Mouse (Mus musculus): Measurements from ENCODE around the gene Snx29. TPM values are rescaled to one million over a fixed set of nuclear protein-coding genes. Genes with fewer than 3 reads are reported as not detected.
A peak's percentile ranks its signal among the peaks of the same experiment; 100 is the strongest.

The Snx29 gene
- total RNA-seq, 2 experiments from 2014 or later, result 21.1 to 22.8 TPM

DNA sequence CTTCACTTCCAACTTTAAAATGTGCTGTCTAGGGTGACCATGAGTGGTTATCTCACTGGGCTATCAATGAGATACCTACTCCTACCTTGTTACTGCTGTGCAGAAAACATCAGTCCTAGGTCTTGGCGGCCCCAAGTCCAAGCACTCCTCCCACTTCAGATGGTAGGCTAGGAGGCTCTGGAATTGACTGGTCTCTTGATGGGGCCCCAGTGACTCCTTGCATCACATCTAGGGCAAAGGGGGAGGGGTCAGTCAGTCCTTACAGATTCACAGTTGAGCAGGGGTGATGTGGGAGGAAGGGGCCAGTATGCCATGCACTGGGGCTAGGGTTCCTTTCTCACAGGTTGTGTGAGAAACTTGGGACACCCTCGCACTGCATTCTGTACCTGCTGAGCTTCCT, 423.3 kb downstream of the Snx29 start:
- intact Hi-C loops (cut with DNase I), result no loop called here
- Histone ChIP-seq H3K27ac (no peak overlapping the region), H3K4me3 (no peak overlapping the region)
- no peak for DNase-seq (ENCODE audit: extremely low spot score in 1 of 2, low spot score in 2 of 2)
- TF ChIP-seq CTCF (IDR thresholded peaks at IDR 0.05), result no peak

DNA sequence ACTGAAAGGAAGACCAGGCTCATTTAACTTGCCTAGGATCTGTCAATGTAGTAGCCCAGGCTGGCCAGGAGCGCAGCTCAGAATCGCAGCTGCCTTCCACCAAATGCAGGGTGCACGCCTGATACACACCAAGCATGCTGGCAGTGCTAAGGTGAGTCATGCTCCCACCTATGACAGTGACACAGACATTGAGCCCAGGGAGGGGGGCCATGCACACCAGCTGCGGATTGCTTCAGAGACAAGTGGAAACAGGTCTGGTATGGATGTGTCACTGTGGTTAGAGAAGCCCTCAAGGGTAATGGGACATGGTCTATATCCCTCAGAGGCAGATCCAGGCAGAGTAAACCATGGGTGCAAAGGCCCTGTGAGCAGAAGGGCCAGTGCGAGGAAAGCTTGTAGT, 425.2 kb downstream of the Snx29 start:
- intact Hi-C loops (cut with DNase I), result no loop called here
- TF ChIP-seq CTCF (IDR thresholded peaks at IDR 0.05), result no peak
- DNase-seq (ENCODE audit: extremely low spot score in 1 of 2, low spot score in 2 of 2), result no peak
- H3K27ac ChIP-seq, result no peak overlapping the region
- H3K4me3 ChIP-seq, result no peak overlapping the region

DNA sequence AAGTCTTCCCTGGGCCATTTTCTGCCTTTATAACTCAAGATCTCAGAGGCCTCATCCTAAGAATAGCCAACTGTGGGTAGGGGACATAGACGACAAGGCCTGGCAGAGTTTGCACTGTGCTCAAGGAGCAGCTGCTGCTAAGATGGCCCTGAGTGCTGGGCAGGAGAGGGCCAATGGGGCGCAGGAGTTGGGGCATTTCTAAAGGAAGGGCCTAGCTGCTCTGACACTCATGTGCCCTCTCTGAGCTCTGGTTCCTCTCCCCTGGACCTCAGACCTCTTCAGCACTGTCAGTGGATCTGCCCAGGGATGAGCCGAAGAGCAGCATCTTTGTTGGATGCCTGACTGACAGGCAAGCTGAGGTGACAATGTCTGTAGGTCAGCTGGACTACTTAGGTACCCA, 426.4 kb downstream of the Snx29 start:
- intact Hi-C loops (cut with DNase I), result no loop called here
- no peak overlapping the region for H3K27ac ChIP-seq
- H3K4me3 ChIP-seq, result no peak overlapping the region
- TF ChIP-seq CTCF (IDR thresholded peaks at IDR 0.05), result no peak
- DNase-seq (ENCODE audit: extremely low spot score in 1 of 2, low spot score in 2 of 2), result no peak

DNA sequence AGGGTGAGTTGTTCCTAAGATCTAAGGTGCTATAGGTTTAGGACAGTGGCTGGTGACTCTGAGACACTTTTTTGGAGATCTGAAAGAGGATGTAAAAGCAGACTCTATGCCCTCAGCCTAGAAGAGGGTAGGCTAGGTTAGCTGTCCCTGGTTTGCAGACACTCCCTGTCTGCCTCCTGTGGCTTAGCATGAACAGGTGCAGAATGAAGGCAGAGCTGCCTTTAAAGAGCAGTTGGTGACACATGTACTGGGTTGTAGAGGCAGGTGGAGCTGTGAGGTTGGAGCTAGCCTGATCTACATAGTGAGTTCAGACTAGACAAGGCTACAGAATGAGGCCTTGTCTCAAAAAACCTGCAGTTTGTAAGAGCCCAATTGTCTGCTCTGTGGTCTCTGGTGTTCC, 427.9 kb downstream of the Snx29 start:
- intact Hi-C loops (cut with DNase I), result no loop called here
- Histone ChIP-seq H3K27ac (no peak overlapping the region), H3K4me3 (no peak overlapping the region)
- TF ChIP-seq CTCF (IDR thresholded peaks at IDR 0.05), result no peak
- no peak for DNase-seq (ENCODE audit: extremely low spot score in 1 of 2, low spot score in 2 of 2)

DNA sequence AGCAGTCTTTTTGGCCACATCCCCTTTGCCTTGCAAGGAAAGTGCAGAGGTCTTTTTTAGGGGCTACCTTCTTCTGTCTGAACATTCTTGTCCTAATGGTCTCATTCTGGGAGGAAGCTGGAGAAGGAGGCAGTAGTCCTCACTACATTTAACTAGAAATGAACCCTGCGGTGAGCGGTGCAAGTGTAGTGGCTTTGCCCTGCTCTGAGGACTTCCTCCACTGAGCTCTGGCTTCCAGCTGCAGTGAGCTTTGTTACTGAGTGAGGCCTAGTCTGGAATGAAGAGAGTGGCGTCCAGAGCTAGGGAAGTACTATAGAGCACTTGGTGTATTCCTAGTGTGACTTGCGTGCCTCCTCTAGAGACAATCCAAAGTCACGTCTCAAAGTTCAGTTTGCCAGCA, 429.8 kb downstream of the Snx29 start:
- intact Hi-C loops (cut with DNase I), result no loop called here
- H3K4me3 ChIP-seq, result no peak overlapping the region
- DNase-seq (ENCODE audit: extremely low spot score in 1 of 2, low spot score in 2 of 2), result no peak
- TF ChIP-seq CTCF (IDR thresholded peaks at IDR 0.05), result no peak
- no peak overlapping the region for H3K27ac ChIP-seq

DNA sequence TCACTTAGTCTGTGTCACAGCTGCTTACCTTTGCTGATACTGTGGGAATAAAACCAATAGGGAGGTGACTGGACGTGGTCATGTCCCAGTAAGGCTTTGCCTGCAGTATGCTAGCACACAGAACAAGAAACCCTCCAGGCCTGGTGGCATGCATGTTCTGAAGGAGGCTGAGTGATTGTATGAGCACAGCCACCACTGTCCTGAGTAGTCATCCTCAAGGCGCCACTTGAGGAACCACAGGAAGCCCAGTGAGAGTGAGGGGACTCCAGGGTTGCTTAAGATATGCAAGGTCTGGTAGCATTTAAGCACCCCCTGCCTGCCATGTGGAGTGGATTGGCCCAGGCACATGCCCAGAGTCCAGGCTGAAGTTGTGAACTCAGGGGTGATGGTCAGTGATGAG, 430.8 kb downstream of the Snx29 start:
- no peak for DNase-seq (ENCODE audit: extremely low spot score in 1 of 2, low spot score in 2 of 2)
- TF ChIP-seq CTCF (IDR thresholded peaks at IDR 0.05), result no peak
- Histone ChIP-seq H3K4me3 (no peak overlapping the region), H3K27ac (no peak overlapping the region)
- intact Hi-C loops (cut with DNase I), result no loop called here

DNA sequence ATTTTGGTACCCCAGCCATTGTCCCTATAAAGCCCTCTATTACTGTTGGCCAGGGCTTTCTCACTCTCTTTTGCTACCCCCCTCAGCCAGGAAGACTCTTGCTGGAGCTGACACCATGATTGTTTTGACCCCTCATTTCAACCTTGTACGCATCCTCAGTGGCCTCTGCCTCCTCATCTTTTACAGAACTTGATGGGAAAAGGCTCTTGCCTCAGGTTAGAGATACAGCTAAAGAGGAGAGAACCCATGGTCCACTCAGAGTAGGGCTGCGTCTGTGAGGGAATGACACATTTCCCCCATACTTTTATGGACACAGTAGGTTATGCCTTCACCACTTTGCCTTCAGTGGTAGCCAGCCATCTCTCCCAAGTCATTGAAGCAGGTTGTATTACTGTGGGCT, 431.4 kb downstream of the Snx29 start:
- no peak for TF ChIP-seq CTCF (IDR thresholded peaks at IDR 0.05)
- no peak for DNase-seq (ENCODE audit: extremely low spot score in 1 of 2, low spot score in 2 of 2)
- Histone ChIP-seq H3K4me3 (no peak overlapping the region), H3K27ac (no peak overlapping the region)
- intact Hi-C loops (cut with DNase I), result no loop called here

DNA sequence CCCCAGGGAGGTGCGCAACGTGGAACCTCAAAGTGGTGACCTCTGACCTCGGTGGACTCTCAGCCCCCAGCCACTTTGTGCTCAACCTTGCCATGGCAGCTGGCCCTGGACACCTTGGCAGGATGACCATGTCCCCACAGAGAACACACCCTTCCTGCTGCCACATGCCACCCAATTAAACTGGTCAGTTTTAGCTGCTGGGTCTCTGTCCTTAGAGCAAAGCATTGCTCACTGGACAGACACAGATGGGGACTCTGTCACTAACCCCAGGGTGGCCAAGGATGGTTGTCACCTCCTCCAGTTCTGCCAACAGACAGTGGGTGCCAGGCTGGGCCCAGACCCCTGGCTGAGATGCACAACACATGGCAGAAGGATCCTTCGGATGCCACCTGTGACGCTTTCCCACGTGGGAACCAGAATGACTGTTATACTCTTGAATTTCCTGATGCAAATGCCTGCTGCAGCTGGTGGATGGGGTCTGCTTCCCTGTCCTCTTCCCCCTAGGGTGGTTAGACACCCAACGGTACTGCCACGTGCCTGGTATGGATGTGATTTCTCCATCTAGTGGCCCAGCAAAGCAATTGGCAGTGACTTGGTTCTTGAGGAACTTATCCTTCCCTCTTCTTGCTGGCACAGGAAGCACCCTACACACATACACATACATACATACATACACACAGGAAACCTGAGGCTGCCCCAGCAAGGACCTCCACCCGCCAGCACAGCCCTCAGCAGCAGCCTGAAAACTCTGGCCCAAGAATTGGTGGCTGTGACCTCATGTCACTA, 432.8 kb downstream of the Snx29 start:
- TF ChIP-seq CTCF (IDR thresholded peaks at IDR 0.05), result peak; percentile 46

DNA sequence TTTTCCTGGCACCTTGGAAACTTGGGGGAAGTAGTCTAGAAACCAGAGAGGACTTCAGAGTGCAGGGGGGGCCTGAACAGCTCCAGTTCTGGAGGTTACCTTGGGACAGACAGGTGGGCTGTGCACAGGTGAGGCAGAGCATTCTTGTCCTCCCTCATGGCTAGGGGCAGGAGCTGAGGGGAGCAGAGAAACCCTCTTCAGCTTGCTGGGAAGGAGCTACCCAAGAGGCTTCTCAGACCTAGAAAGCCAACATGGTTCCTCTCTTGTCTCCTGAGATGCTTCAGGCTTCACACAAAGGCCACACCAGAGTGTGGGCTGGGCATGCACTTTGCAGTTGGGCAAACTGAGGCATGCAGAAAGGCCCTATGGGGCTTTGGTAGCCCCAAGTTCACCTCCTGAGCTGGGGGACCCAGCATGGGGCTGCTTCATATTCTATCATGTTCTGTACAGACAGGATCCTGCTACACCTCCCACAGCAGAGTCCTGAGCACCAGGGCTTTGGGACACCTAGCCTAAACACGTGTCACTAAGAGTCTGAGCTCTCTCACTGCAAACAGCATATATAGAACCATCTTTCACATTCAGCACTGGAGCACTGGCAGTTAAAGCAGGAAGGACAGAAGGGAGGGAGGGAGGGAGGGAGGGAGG, 434.0 kb downstream of the Snx29 start:
- intact Hi-C loops (cut with DNase I), result no loop called here
- Histone ChIP-seq H3K4me3 (no peak overlapping the region), H3K27ac (no peak overlapping the region)
- no peak for TF ChIP-seq CTCF (IDR thresholded peaks at IDR 0.05)
- no peak for DNase-seq (ENCODE audit: extremely low spot score in 1 of 2, low spot score in 2 of 2)

More for the DNA sequence above, 432.8 kb downstream of the Snx29 start:
- intact Hi-C loops (cut with DNase I), result no loop called here
- Histone ChIP-seq H3K4me3 (no peak overlapping the region), H3K27ac (no peak overlapping the region)
- no peak for DNase-seq (ENCODE audit: extremely low spot score in 1 of 2, low spot score in 2 of 2)

DNA sequence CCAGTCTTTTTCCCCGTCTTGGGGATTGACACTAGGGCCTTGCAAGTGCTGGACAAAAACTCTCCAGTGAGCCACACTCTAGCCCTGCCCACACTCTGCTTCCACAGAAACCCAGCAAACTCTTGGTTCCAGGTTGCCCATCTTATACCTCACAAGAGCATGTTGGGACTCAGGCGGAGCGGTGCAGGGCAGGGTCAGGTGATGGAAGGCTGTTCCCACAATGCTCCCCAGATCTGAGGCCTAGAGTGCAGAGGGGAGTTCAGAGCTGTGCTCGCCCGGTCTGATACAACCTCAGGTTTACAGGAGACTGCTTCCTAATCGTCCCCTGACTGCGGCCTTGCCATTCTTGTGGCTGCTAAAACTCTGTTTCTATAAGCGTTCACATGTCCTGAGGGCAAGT, 434.8 kb downstream of the Snx29 start:
- intact Hi-C loops (cut with DNase I), result no loop called here
- H3K4me3 ChIP-seq, result no peak overlapping the region
- no peak overlapping the region for H3K27ac ChIP-seq
- no peak for DNase-seq (ENCODE audit: extremely low spot score in 1 of 2, low spot score in 2 of 2)
- TF ChIP-seq CTCF (IDR thresholded peaks at IDR 0.05), result no peak

DNA sequence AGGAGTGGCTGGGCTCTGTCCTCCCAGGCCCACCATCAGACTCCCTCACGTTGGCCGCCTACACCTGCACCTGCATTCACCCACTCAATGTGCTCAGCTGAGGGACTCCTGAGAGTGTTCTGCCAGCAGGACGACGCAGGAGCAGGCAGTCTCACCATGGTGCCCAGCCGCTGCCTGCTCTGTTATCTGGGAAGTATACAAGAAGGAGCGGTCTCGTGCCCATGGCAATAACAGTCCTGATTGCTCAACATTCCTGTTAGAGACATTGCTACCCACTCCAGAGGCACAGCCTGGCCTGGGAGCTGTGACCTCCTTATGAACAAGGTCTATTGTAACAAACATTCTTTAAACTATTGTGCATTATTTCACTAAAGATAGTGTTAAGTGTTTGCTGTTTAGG, 435.2 kb downstream of the Snx29 start:
- H3K27ac ChIP-seq, result no peak overlapping the region
- intact Hi-C loops (cut with DNase I), result no loop called here
- H3K4me3 ChIP-seq, result no peak overlapping the region
- TF ChIP-seq CTCF (IDR thresholded peaks at IDR 0.05), result no peak
- no peak for DNase-seq (ENCODE audit: extremely low spot score in 1 of 2, low spot score in 2 of 2)

DNA sequence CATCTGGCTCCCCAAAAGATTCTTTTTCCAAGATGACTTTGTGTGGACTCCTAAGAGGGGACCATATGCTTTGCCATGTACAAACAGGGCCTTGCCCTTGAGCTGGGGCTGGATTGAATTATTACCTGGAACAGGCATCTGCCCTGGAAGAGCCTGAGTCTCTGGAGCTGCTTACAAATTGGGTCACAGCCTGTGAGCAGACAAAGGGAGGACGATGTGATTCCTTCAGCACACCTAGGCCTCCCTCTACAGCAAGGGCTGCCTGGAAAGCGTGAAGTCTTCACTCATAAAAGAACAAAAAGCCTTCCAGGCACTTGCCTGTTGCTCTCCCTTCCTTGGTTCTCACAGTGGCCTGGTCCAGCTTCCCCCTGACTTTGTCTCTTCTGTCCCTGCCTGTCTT, 449.6 kb downstream of the Snx29 start:
- no peak for TF ChIP-seq CTCF (IDR thresholded peaks at IDR 0.05)
- no peak overlapping the region for H3K27ac ChIP-seq
- intact Hi-C loops (cut with DNase I), result no loop called here
- no peak for DNase-seq (ENCODE audit: extremely low spot score in 1 of 2, low spot score in 2 of 2)
- no peak overlapping the region for H3K4me3 ChIP-seq

DNA sequence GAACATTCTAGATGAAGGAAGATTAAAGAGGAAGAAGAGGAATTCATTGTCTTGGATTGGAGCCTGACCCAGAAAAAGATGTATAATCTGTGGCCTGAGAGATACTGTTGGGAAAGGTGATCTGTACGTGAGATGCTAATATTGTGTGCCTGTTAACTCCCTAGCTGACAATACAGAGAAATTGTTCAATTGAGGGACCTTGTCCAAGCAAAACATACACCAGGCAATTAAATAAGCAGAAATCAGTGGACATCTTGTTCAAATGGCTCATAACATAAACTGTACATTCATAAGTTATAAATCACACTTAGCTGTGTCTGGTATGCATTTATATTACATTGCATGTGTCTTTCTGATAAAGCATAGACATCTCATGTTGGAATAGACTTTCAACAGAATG, 451.6 kb downstream of the Snx29 start:
- no peak for DNase-seq (ENCODE audit: extremely low spot score in 1 of 2, low spot score in 2 of 2)
- Histone ChIP-seq H3K27ac (no peak overlapping the region), H3K4me3 (no peak overlapping the region)
- TF ChIP-seq CTCF (IDR thresholded peaks at IDR 0.05), result no peak
- intact Hi-C loops (cut with DNase I), result no loop called here
